Mouse (Mus musculus): ENCODE data around the gene Cyp2e1.
A peak's percentile ranks its signal among the peaks of the same experiment; 100 is the strongest.

Cyp2e1 gene

GRCm38 (mm10) chr7:140787406-140788052, 24.0 kb downstream of the Cyp2e1 start, which contains the start of gene Syce1:
TSS of gene Syce1 (minus strand) at chr7:140787852.
- Histone ChIP-seq H3K27me3 (ENCODE audit: control insufficient read depth, insufficient read depth, low read length, poor library complexity, severe bottlenecking) (no peaks in the 10 kb centered on the region), H3K36me3 (ENCODE audit: control insufficient read depth, insufficient read depth, low read length, poor library complexity, severe bottlenecking) (no peaks in the 10 kb centered on the region)
- no peak for DNase-seq (ENCODE audit: low read depth, low spot score)

GRCm38 (mm10) chr7:140788053-140788435, 24.5 kb downstream of the Cyp2e1 start:
- no peak for DNase-seq (ENCODE audit: low read depth, low spot score)
- Histone ChIP-seq H3K27me3 (ENCODE audit: control insufficient read depth, insufficient read depth, low read length, poor library complexity, severe bottlenecking) (no peaks in the 10 kb centered on the region), H3K36me3 (ENCODE audit: control insufficient read depth, insufficient read depth, low read length, poor library complexity, severe bottlenecking) (no peaks in the 10 kb centered on the region)

GRCm38 (mm10) chr7:140793541-140793940, 30.0 kb downstream of the Cyp2e1 start:
- no peak for DNase-seq (ENCODE audit: low read depth, low spot score)
- Histone ChIP-seq H3K36me3 (ENCODE audit: control insufficient read depth, insufficient read depth, low read length, poor library complexity, severe bottlenecking) (no peaks in the 10 kb centered on the region), H3K27me3 (ENCODE audit: control insufficient read depth, insufficient read depth, low read length, poor library complexity, severe bottlenecking) (no peaks in the 10 kb centered on the region)

- no peak for DNase-seq (ENCODE audit: low read depth, low spot score)
- Histone ChIP-seq H3K36me3 (ENCODE audit: control insufficient read depth, insufficient read depth, low read length, poor library complexity, severe bottlenecking) (no peaks in the 10 kb centered on the region), H3K27me3 (ENCODE audit: control insufficient read depth, insufficient read depth, low read length, poor library complexity, severe bottlenecking) (no peaks in the 10 kb centered on the region)
Measured at GRCm38 (mm10) chr7:140797619-140798018, 34.1 kb downstream of the Cyp2e1 start.

- no peaks in the 10 kb centered on the region for H3K36me3 ChIP-seq (ENCODE audit: control insufficient read depth, insufficient read depth, low read length, poor library complexity, severe bottlenecking)
- DNase-seq (ENCODE audit: low read depth, low spot score): no peak
- H3K27me3 ChIP-seq (ENCODE audit: control insufficient read depth, insufficient read depth, low read length, poor library complexity, severe bottlenecking): no peaks in the 10 kb centered on the region
Measured at GRCm38 (mm10) chr7:140798212-140798611, 34.7 kb downstream of the Cyp2e1 start.

GRCm38 (mm10) chr7:140802629-140803028, 39.1 kb downstream of the Cyp2e1 start:
- H3K27me3 ChIP-seq (ENCODE audit: control insufficient read depth, insufficient read depth, low read length, poor library complexity, severe bottlenecking): no peaks in the 10 kb centered on the region
- H3K36me3 ChIP-seq (ENCODE audit: control insufficient read depth, insufficient read depth, low read length, poor library complexity, severe bottlenecking): no peaks in the 10 kb centered on the region
- DNase-seq (ENCODE audit: low read depth, low spot score): no peak

- no peaks in the 10 kb centered on the region for H3K36me3 ChIP-seq (ENCODE audit: control insufficient read depth, insufficient read depth, low read length, poor library complexity, severe bottlenecking)
- no peaks in the 10 kb centered on the region for H3K27me3 ChIP-seq (ENCODE audit: control insufficient read depth, insufficient read depth, low read length, poor library complexity, severe bottlenecking)
- peak; percentile 44 for DNase-seq (ENCODE audit: low read depth, low spot score)
Measured at GRCm38 (mm10) chr7:140805704-140806103, 42.2 kb downstream of the Cyp2e1 start.

GRCm38 (mm10) chr7:140810496-140810895, 47.0 kb downstream of the Cyp2e1 start:
- DNase-seq (ENCODE audit: low read depth, low spot score): peak; percentile 19
- no peaks in the 10 kb centered on the region for H3K36me3 ChIP-seq (ENCODE audit: control insufficient read depth, insufficient read depth, low read length, poor library complexity, severe bottlenecking)
- no peaks in the 10 kb centered on the region for H3K27me3 ChIP-seq (ENCODE audit: control insufficient read depth, insufficient read depth, low read length, poor library complexity, severe bottlenecking)

- no peaks in the 10 kb centered on the region for H3K36me3 ChIP-seq (ENCODE audit: control insufficient read depth, insufficient read depth, low read length, poor library complexity, severe bottlenecking)
- H3K27me3 ChIP-seq (ENCODE audit: control insufficient read depth, insufficient read depth, low read length, poor library complexity, severe bottlenecking): no peaks in the 10 kb centered on the region
- no peak for DNase-seq (ENCODE audit: low read depth, low spot score)
Measured at GRCm38 (mm10) chr7:140811714-140812113, 48.2 kb downstream of the Cyp2e1 start.

- DNase-seq (ENCODE audit: low read depth, low spot score): no peak
Measured at GRCm38 (mm10) chr7:140812850-140813249, 49.3 kb downstream of the Cyp2e1 start.

GRCm38 (mm10) chr7:140820173-140820572, 56.6 kb downstream of the Cyp2e1 start:
- DNase-seq (ENCODE audit: low read depth, low spot score): no peak
- Histone ChIP-seq H3K27me3 (ENCODE audit: control insufficient read depth, insufficient read depth, low read length, poor library complexity, severe bottlenecking) (0 out of 2 replicates have a peak, but pooled peaks cover 1% of the 10 kb centered on the region), H3K36me3 (ENCODE audit: control insufficient read depth, insufficient read depth, low read length, poor library complexity, severe bottlenecking) (no peaks in the 10 kb centered on the region)

More at GRCm38 (mm10) chr7:140812850-140813249, 49.3 kb downstream of the Cyp2e1 start:
- Histone ChIP-seq H3K27me3 (ENCODE audit: control insufficient read depth, insufficient read depth, low read length, poor library complexity, severe bottlenecking) (no peaks in the 10 kb centered on the region), H3K36me3 (ENCODE audit: control insufficient read depth, insufficient read depth, low read length, poor library complexity, severe bottlenecking) (no peaks in the 10 kb centered on the region)

- Histone ChIP-seq H3K36me3 (ENCODE audit: control insufficient read depth, insufficient read depth, low read length, poor library complexity, severe bottlenecking) (no peaks in the 10 kb centered on the region), H3K27me3 (ENCODE audit: control insufficient read depth, insufficient read depth, low read length, poor library complexity, severe bottlenecking) (0 out of 2 replicates have a peak, but pooled peaks cover 1% of the 10 kb centered on the region)
- DNase-seq (ENCODE audit: low read depth, low spot score): no peak
Measured at GRCm38 (mm10) chr7:140821305-140821652, 57.7 kb downstream of the Cyp2e1 start.

GRCm38 (mm10) chr7:140821653-140822329, 58.3 kb downstream of the Cyp2e1 start, which contains the start of gene Zfp941:
TSS of gene Zfp941 (minus strand) at chr7:140822178.
- 0 out of 2 replicates have a peak, but pooled peaks cover 1% of the 10 kb centered on the region for H3K27me3 ChIP-seq (ENCODE audit: control insufficient read depth, insufficient read depth, low read length, poor library complexity, severe bottlenecking)
- no peaks in the 10 kb centered on the region for H3K36me3 ChIP-seq (ENCODE audit: control insufficient read depth, insufficient read depth, low read length, poor library complexity, severe bottlenecking)
- no peak for DNase-seq (ENCODE audit: low read depth, low spot score)

- Histone ChIP-seq H3K27me3 (ENCODE audit: control insufficient read depth, insufficient read depth, low read length, poor library complexity, severe bottlenecking) (0 out of 2 replicates have a peak, but pooled peaks cover 1% of the 10 kb centered on the region), H3K36me3 (ENCODE audit: control insufficient read depth, insufficient read depth, low read length, poor library complexity, severe bottlenecking) (no peaks in the 10 kb centered on the region)
- no peak for DNase-seq (ENCODE audit: low read depth, low spot score)
Measured at GRCm38 (mm10) chr7:140822731-140823130, 59.2 kb downstream of the Cyp2e1 start.
